Mouse (Mus musculus) hindbrain, embryonic 12.5 days (tissue): ENCODE measurements around the gene Ppp2r5e. TPM values are rescaled to one million over a fixed set of nuclear protein-coding genes. Genes with fewer than 3 reads are reported as not detected.

ENCODE experiments used
- ATAC-seq: fragments of 200-750 bp; cut with Nextera tagmentation; 2 replicates; pipeline ENCODE4 v1.8.0; 2017; ENCODE audit warnings: moderate TSS enrichment; ENCODE audit not compliant: low FRiP score
- H3K27ac ChIP-seq: fragments of 300-500 bp; sonication (generic); 2 replicates; pipeline ENCODE4 v1.5.1; 2016; ENCODE audit warnings: mild to moderate bottlenecking
- H3K27me3 ChIP-seq: fragments of 300-500 bp; sonication (generic); 2 replicates; pipeline ENCODE4 v1.6.1; 2016; ENCODE audit warnings: mild to moderate bottlenecking
- H3K36me3 ChIP-seq: fragments of 300-500 bp; sonication (generic); 2 replicates; pipeline ENCODE4 v1.6.1; 2016; ENCODE audit warnings: mild to moderate bottlenecking
- H3K4me1 ChIP-seq: fragments of 300-500 bp; sonication (generic); 2 replicates; pipeline ENCODE4 v1.6.1; 2016
- H3K4me2 ChIP-seq: fragments of 300-500 bp; sonication (generic); replicated peaks from 2 replicates; pipeline ENCODE4 v1.6.1; 2016; ENCODE audit warnings: mild to moderate bottlenecking
- H3K4me3 ChIP-seq: fragments of 300-500 bp; sonication (generic); 2 replicates; pipeline ENCODE4 v1.5.1; 2016; ENCODE audit warnings: mild to moderate bottlenecking
- H3K9ac ChIP-seq: fragments of 300-500 bp; sonication (generic); 2 replicates; pipeline ENCODE4 v1.6.1; 2016; ENCODE audit warnings: mild to moderate bottlenecking, moderate library complexity
- H3K9me3 ChIP-seq: fragments of 300-500 bp; sonication (generic); replicated peaks from 2 replicates; pipeline ENCODE4 v1.6.1; 2016; ENCODE audit warnings: mild to moderate bottlenecking
- WGBS: fragments of 180-500 bp; shearing (Covaris S2); methylation state at CpG from one replicate; pipeline ENCODE4 v1.1.7; 2016; 5-methylcytosine and 5-hydroxymethylcytosine counted together
- polyA plus RNA-seq: library from polyadenylated mRNA; unstranded; fragments of >200 nt; fragmentation: Nextera tagmentation; extraction: Ambion mirVana; gene quantifications from 2 replicates; pipeline ENCODE4 v1.2.1, GENCODE M21; 2016

Gene Ppp2r5e
- polyA plus RNA-seq = 23.2 and 26.4 TPM in 2 replicates

- H3K27ac ChIP-seq = peak within 1 kb of the TSS; percentile 98
- peak within 1 kb of the TSS; percentile 95 for H3K9ac ChIP-seq
- under 1% methylated on average over 70 of the region's 72 CpGs for WGBS
- H3K36me3 ChIP-seq = peaks cover 10% of the 10 kb centered on the region
- peak within 1 kb of the TSS; percentile 100 for H3K4me3 ChIP-seq
- no peaks in the 10 kb centered on the region for H3K9me3 ChIP-seq
- no peaks in the 10 kb centered on the region for H3K27me3 ChIP-seq
- H3K4me2 ChIP-seq = peak within 1 kb of the TSS; percentile 76
- peaks cover 14% of the 10 kb centered on the region for H3K4me1 ChIP-seq
- ATAC-seq = peak; percentile 100
Measured at GRCm38 (mm10) chr12:75596154-75597002, at the start of gene Ppp2r5e. Gene Ppp2r5e, minus strand, starts transcription at chr12:75596245.

GRCm38 (mm10) chr12:75645780-75646179 is 49.7 kb upstream of the Ppp2r5e start:
- H3K36me3 ChIP-seq = no peaks in the 10 kb centered on the region
- H3K27me3 ChIP-seq = no peaks in the 10 kb centered on the region
- H3K4me1 ChIP-seq = peaks cover 6% of the 10 kb centered on the region
- H3K27ac ChIP-seq = no peak overlapping the region
- WGBS = 94% methylated on average over 1 of the region's 1 CpGs
- ATAC-seq = no peak
- H3K4me3 ChIP-seq = no peak overlapping the region
- no peak overlapping the region for H3K4me2 ChIP-seq
- H3K9me3 ChIP-seq = no peaks in the 10 kb centered on the region
- no peak overlapping the region for H3K9ac ChIP-seq

- H3K4me2 ChIP-seq = no peak overlapping the region
- no peaks in the 10 kb centered on the region for H3K27me3 ChIP-seq
- no peaks in the 10 kb centered on the region for H3K36me3 ChIP-seq
- no peak for ATAC-seq
- no peak overlapping the region for H3K9ac ChIP-seq
- H3K27ac ChIP-seq = no peak overlapping the region
- 100% methylated on average over 1 of the region's 1 CpGs for WGBS
- H3K4me1 ChIP-seq = no peaks in the 10 kb centered on the region
- H3K9me3 ChIP-seq = no peaks in the 10 kb centered on the region
- no peak overlapping the region for H3K4me3 ChIP-seq
Measured at GRCm38 (mm10) chr12:75641726-75642125, 45.7 kb upstream of the Ppp2r5e start.

- Histone ChIP-seq H3K4me2 (no peak overlapping the region), H3K27ac (no peak overlapping the region), H3K4me3 (no peak overlapping the region), H3K4me1 (no peaks in the 10 kb centered on the region), H3K9me3 (no peaks in the 10 kb centered on the region), H3K27me3 (no peaks in the 10 kb centered on the region), H3K36me3 (no peaks in the 10 kb centered on the region), H3K9ac (no peak overlapping the region)
- 89% methylated on average over 2 of the region's 2 CpGs for WGBS
- no peak for ATAC-seq
Measured at GRCm38 (mm10) chr12:75638345-75638744, 42.3 kb upstream of the Ppp2r5e start.

- no peak for ATAC-seq
- Histone ChIP-seq H3K9ac (no peak overlapping the region), H3K9me3 (no peaks in the 10 kb centered on the region), H3K27me3 (no peaks in the 10 kb centered on the region), H3K4me2 (no peak overlapping the region), H3K27ac (no peak overlapping the region), H3K36me3 (peaks cover 7% of the 10 kb centered on the region), H3K4me1 (no peaks in the 10 kb centered on the region), H3K4me3 (no peak overlapping the region)
- WGBS = 92% methylated on average over 3 of the region's 3 CpGs
Measured at GRCm38 (mm10) chr12:75637103-75637502, 41.1 kb upstream of the Ppp2r5e start.

GRCm38 (mm10) chr12:75635771-75636430 is 39.9 kb upstream of the Ppp2r5e start:
- Histone ChIP-seq H3K4me3 (no peak overlapping the region), H3K9me3 (no peaks in the 10 kb centered on the region), H3K36me3 (peaks cover 11% of the 10 kb centered on the region), H3K4me2 (no peak overlapping the region), H3K27me3 (no peaks in the 10 kb centered on the region), H3K27ac (no peak overlapping the region), H3K9ac (no peak overlapping the region), H3K4me1 (no peaks in the 10 kb centered on the region)
- 92% methylated on average over 10 of the region's 10 CpGs for WGBS
- ATAC-seq = no peak

- H3K27ac ChIP-seq = no peak overlapping the region
- H3K9ac ChIP-seq = no peak overlapping the region
- WGBS = 50% methylated on average over 1 of the region's 1 CpGs
- H3K4me1 ChIP-seq = no peaks in the 10 kb centered on the region
- H3K4me3 ChIP-seq = no peak overlapping the region
- no peak for ATAC-seq
- peaks cover 11% of the 10 kb centered on the region for H3K36me3 ChIP-seq
- H3K4me2 ChIP-seq = no peak overlapping the region
- no peaks in the 10 kb centered on the region for H3K9me3 ChIP-seq
- no peaks in the 10 kb centered on the region for H3K27me3 ChIP-seq
Measured at GRCm38 (mm10) chr12:75629618-75630017, 33.6 kb upstream of the Ppp2r5e start.

GRCm38 (mm10) chr12:75623292-75623691 is 27.2 kb upstream of the Ppp2r5e start:
- no peak for ATAC-seq
- Histone ChIP-seq H3K9me3 (peaks cover 7% of the 10 kb centered on the region; the same call in 1 of the 2 replicates), H3K27ac (no peak overlapping the region), H3K4me3 (no peak overlapping the region), H3K4me2 (no peak overlapping the region), H3K4me1 (no peaks in the 10 kb centered on the region), H3K36me3 (no peaks in the 10 kb centered on the region), H3K27me3 (no peaks in the 10 kb centered on the region), H3K9ac (no peak overlapping the region)
- 93% methylated on average over 5 of the region's 5 CpGs for WGBS

- Histone ChIP-seq H3K9ac (no peak overlapping the region), H3K4me2 (no peak overlapping the region), H3K36me3 (no peaks in the 10 kb centered on the region), H3K9me3 (peaks cover 7% of the 10 kb centered on the region; the same call in 1 of the 2 replicates), H3K27ac (no peak overlapping the region), H3K27me3 (no peaks in the 10 kb centered on the region), H3K4me1 (no peaks in the 10 kb centered on the region), H3K4me3 (no peak overlapping the region)
- no peak for ATAC-seq
- WGBS = 84% methylated on average over 3 of the region's 3 CpGs
Measured at GRCm38 (mm10) chr12:75622835-75623234, 26.8 kb upstream of the Ppp2r5e start.

- ATAC-seq = no peak
- H3K4me2 ChIP-seq = no peak overlapping the region
- H3K4me3 ChIP-seq = no peak overlapping the region
- H3K27ac ChIP-seq = no peak overlapping the region
- H3K9ac ChIP-seq = no peak overlapping the region
- peaks cover 3% of the 10 kb centered on the region; the same call in 1 of the 2 replicates for H3K4me1 ChIP-seq
- H3K9me3 ChIP-seq = peaks cover 5% of the 10 kb centered on the region; the same call in 1 of the 2 replicates
- 66% methylated on average over 8 of the region's 8 CpGs for WGBS
- H3K27me3 ChIP-seq = peaks cover 3% of the 10 kb centered on the region; the same call in 1 of the 2 replicates
- no peaks in the 10 kb centered on the region for H3K36me3 ChIP-seq
Measured at GRCm38 (mm10) chr12:75616841-75617240, 20.8 kb upstream of the Ppp2r5e start.

GRCm38 (mm10) chr12:75616158-75616791 is 20.2 kb upstream of the Ppp2r5e start:
- WGBS = 10% methylated on average over 24 of the region's 24 CpGs
- Histone ChIP-seq H3K27ac (no peak overlapping the region), H3K4me2 (peak overlapping the region; percentile 43), H3K36me3 (no peaks in the 10 kb centered on the region), H3K27me3 (peaks cover 3% of the 10 kb centered on the region; the same call in 1 of the 2 replicates), H3K9ac (no peak overlapping the region), H3K9me3 (no peaks in the 10 kb centered on the region), H3K4me1 (peaks cover 3% of the 10 kb centered on the region; the same call in 1 of the 2 replicates), H3K4me3 (peak overlapping the region; percentile 26)
- no peak for ATAC-seq

GRCm38 (mm10) chr12:75615556-75615955 is 19.5 kb upstream of the Ppp2r5e start:
- Histone ChIP-seq H3K9me3 (no peaks in the 10 kb centered on the region), H3K4me1 (peaks cover 3% of the 10 kb centered on the region; the same call in 1 of the 2 replicates), H3K27ac (no peak overlapping the region), H3K27me3 (peaks cover 3% of the 10 kb centered on the region; the same call in 1 of the 2 replicates), H3K9ac (no peak overlapping the region), H3K4me3 (no peak overlapping the region), H3K36me3 (no peaks in the 10 kb centered on the region), H3K4me2 (no peak overlapping the region)
- no peak for ATAC-seq
- WGBS = 49% methylated on average over 3 of the region's 3 CpGs
